Mouse (Mus musculus): ENCODE data around the gene Olfr681. TPM values are rescaled to one million over a fixed set of nuclear protein-coding genes. Genes with fewer than 3 reads are reported as not detected.
"Not testable (repeated sequence)": the region's sequence is repeated elsewhere in the genome, so short reads cannot be mapped to it uniquely, and the experiment has no call there.

Gene Olfr681
- polyA plus RNA-seq (2015; fragmentation: Nextera tagmentation; extraction: Ambion mirVana): not detected in 2 replicates

- H3K36me3 ChIP-seq (ENCODE audit: control insufficient read depth, insufficient read depth, low read length): no peaks in the 10 kb centered on the region
- no peak for ATAC-seq
- H3K27ac ChIP-seq (ENCODE audit: low read length): no peak within 1 kb of the TSS
- H3K4me3 ChIP-seq (ENCODE audit: low read length): no peak within 1 kb of the TSS
- H3K27me3 ChIP-seq (replicated peaks; ENCODE audit: control insufficient read depth, insufficient read depth, low read length): no peaks in the 10 kb centered on the region
- H3K9ac ChIP-seq (ENCODE audit: low read depth, low read length): no peak within 1 kb of the TSS
- H3K4me1 ChIP-seq (ENCODE audit: control insufficient read depth, insufficient read depth, low read length): no peaks in the 10 kb centered on the region
- H3K4me2 ChIP-seq (ENCODE audit: low read depth, low read length): no peak within 1 kb of the TSS
- no peaks in the 10 kb centered on the region for H3K9me3 ChIP-seq (ENCODE audit: control insufficient read depth, low read length)
Observed at GRCm38 (mm10) chr7:105116536-105116935, at the start of gene Olfr681. Gene Olfr681 (plus strand): TSS chr7:105116836.

GRCm38 (mm10) chr7:105080905-105081304 lies 35.7 kb upstream of the Olfr681 start, which contains the start of gene Olfr679:
Gene Olfr679 (plus strand): TSS chr7:105081205.
- H3K4me2 ChIP-seq (ENCODE audit: low read depth, low read length): no peak within 1 kb of the TSS
- no peaks in the 10 kb centered on the region for H3K9me3 ChIP-seq (ENCODE audit: control insufficient read depth, low read length)
- H3K27me3 ChIP-seq (replicated peaks; ENCODE audit: control insufficient read depth, insufficient read depth, low read length): no peaks in the 10 kb centered on the region
- H3K4me1 ChIP-seq (ENCODE audit: control insufficient read depth, insufficient read depth, low read length): no peaks in the 10 kb centered on the region
- no peak within 1 kb of the TSS for H3K9ac ChIP-seq (ENCODE audit: low read depth, low read length)
- no peaks in the 10 kb centered on the region for H3K36me3 ChIP-seq (ENCODE audit: control insufficient read depth, insufficient read depth, low read length)
- H3K27ac ChIP-seq (ENCODE audit: low read length): no peak within 1 kb of the TSS
- 50% methylated on average over 1 of the region's 1 CpGs for WGBS
- H3K4me3 ChIP-seq (ENCODE audit: low read length): no peak within 1 kb of the TSS
- ATAC-seq: no peak

- H3K4me3 ChIP-seq (ENCODE audit: low read length); H3K4me1 ChIP-seq (ENCODE audit: control insufficient read depth, insufficient read depth, low read length); H3K27ac ChIP-seq (ENCODE audit: low read length); H3K36me3 ChIP-seq (ENCODE audit: control insufficient read depth, insufficient read depth, low read length); ATAC-seq; H3K9ac ChIP-seq (ENCODE audit: low read depth, low read length); H3K27me3 ChIP-seq (replicated peaks; ENCODE audit: control insufficient read depth, insufficient read depth, low read length); H3K9me3 ChIP-seq (ENCODE audit: control insufficient read depth, low read length); H3K4me2 ChIP-seq (ENCODE audit: low read depth, low read length): not testable (repeated sequence)
Observed at GRCm38 (mm10) chr7:105092717-105093116, 23.9 kb upstream of the Olfr681 start, which contains the start of gene Olfr680-ps1. Gene Olfr680-ps1 (minus strand): TSS chr7:105092817.

GRCm38 (mm10) chr7:105141275-105141674 lies 24.6 kb downstream of the Olfr681 start:
- no peaks in the 10 kb centered on the region for H3K4me1 ChIP-seq (ENCODE audit: control insufficient read depth, insufficient read depth, low read length)
- no peak overlapping the region for H3K9ac ChIP-seq (ENCODE audit: low read depth, low read length)
- H3K36me3 ChIP-seq (ENCODE audit: control insufficient read depth, insufficient read depth, low read length): no peaks in the 10 kb centered on the region
- no peak overlapping the region for H3K27ac ChIP-seq (ENCODE audit: low read length)
- no peak for ATAC-seq
- H3K4me2 ChIP-seq (ENCODE audit: low read depth, low read length): no peak overlapping the region
- H3K27me3 ChIP-seq (replicated peaks; ENCODE audit: control insufficient read depth, insufficient read depth, low read length): no peaks in the 10 kb centered on the region
- no peak overlapping the region for H3K4me3 ChIP-seq (ENCODE audit: low read length)
- no peaks in the 10 kb centered on the region for H3K9me3 ChIP-seq (ENCODE audit: control insufficient read depth, low read length)
- 62% methylated on average over 2 of the region's 2 CpGs for WGBS

GRCm38 (mm10) chr7:105146912-105147311 lies 30.3 kb downstream of the Olfr681 start, which contains the start of gene Olfr683:
Gene Olfr683 (minus strand): TSS chr7:105147012.
- no peaks in the 10 kb centered on the region for H3K4me1 ChIP-seq (ENCODE audit: control insufficient read depth, insufficient read depth, low read length)
- H3K4me2 ChIP-seq (ENCODE audit: low read depth, low read length): no peak within 1 kb of the TSS
- WGBS: 54% methylated on average over 1 of the region's 1 CpGs

GRCm38 (mm10) chr7:105163553-105163952 lies 46.9 kb downstream of the Olfr681 start, which contains the start of gene Olfr684:
Gene Olfr684 (minus strand): TSS chr7:105163653.
- no peak for ATAC-seq
- H3K27ac ChIP-seq (ENCODE audit: low read length): no peak within 1 kb of the TSS
- H3K4me2 ChIP-seq (ENCODE audit: low read depth, low read length): no peak within 1 kb of the TSS
- H3K9me3 ChIP-seq (ENCODE audit: control insufficient read depth, low read length): no peaks in the 10 kb centered on the region
- no peaks in the 10 kb centered on the region for H3K4me1 ChIP-seq (ENCODE audit: control insufficient read depth, insufficient read depth, low read length)
- H3K27me3 ChIP-seq (replicated peaks; ENCODE audit: control insufficient read depth, insufficient read depth, low read length): no peaks in the 10 kb centered on the region
- H3K4me3 ChIP-seq (ENCODE audit: low read length): no peak within 1 kb of the TSS
- H3K36me3 ChIP-seq (ENCODE audit: control insufficient read depth, insufficient read depth, low read length): no peaks in the 10 kb centered on the region
- H3K9ac ChIP-seq (ENCODE audit: low read depth, low read length): no peak within 1 kb of the TSS
- 55% methylated on average over 1 of the region's 1 CpGs for WGBS

More at GRCm38 (mm10) chr7:105146912-105147311, 30.3 kb downstream of the Olfr681 start, which contains the start of gene Olfr683:
- no peak within 1 kb of the TSS for H3K9ac ChIP-seq (ENCODE audit: low read depth, low read length)
- no peaks in the 10 kb centered on the region for H3K9me3 ChIP-seq (ENCODE audit: control insufficient read depth, low read length)
- H3K36me3 ChIP-seq (ENCODE audit: control insufficient read depth, insufficient read depth, low read length): no peaks in the 10 kb centered on the region
- no peak within 1 kb of the TSS for H3K4me3 ChIP-seq (ENCODE audit: low read length)
- no peak within 1 kb of the TSS for H3K27ac ChIP-seq (ENCODE audit: low read length)
- no peak for ATAC-seq
- no peaks in the 10 kb centered on the region for H3K27me3 ChIP-seq (replicated peaks; ENCODE audit: control insufficient read depth, insufficient read depth, low read length)

GRCm38 (mm10) chr7:105170773-105171172 lies 54.1 kb downstream of the Olfr681 start:
- no peaks in the 10 kb centered on the region for H3K36me3 ChIP-seq (ENCODE audit: control insufficient read depth, insufficient read depth, low read length)
- H3K9me3 ChIP-seq (ENCODE audit: control insufficient read depth, low read length): no peaks in the 10 kb centered on the region
- H3K27ac ChIP-seq (ENCODE audit: low read length): no peak overlapping the region
- H3K9ac ChIP-seq (ENCODE audit: low read depth, low read length): no peak overlapping the region
- H3K27me3 ChIP-seq (replicated peaks; ENCODE audit: control insufficient read depth, insufficient read depth, low read length): no peaks in the 10 kb centered on the region
- H3K4me2 ChIP-seq (ENCODE audit: low read depth, low read length): no peak overlapping the region
- H3K4me3 ChIP-seq (ENCODE audit: low read length): no peak overlapping the region
- no peak for ATAC-seq
- H3K4me1 ChIP-seq (ENCODE audit: control insufficient read depth, insufficient read depth, low read length): no peaks in the 10 kb centered on the region
- WGBS: 51% methylated on average over 4 of the region's 4 CpGs

Other genes starting within 250 kb of the Olfr681 start
- gene Olfr665, start 238.8 kb upstream of the Olfr681 start, polyA plus RNA-seq (2015; fragmentation: Nextera tagmentation; extraction: Ambion mirVana): not detected in 2 replicates
- not detected in 2 replicates for gene Olfr666, start 220.9 kb upstream of the Olfr681 start, polyA plus RNA-seq (2015; fragmentation: Nextera tagmentation; extraction: Ambion mirVana)
- gene Olfr667, start 195.4 kb upstream of the Olfr681 start, polyA plus RNA-seq (2015; fragmentation: Nextera tagmentation; extraction: Ambion mirVana): not detected in 2 replicates
- not detected in 2 replicates for gene Olfr668, start 188.8 kb upstream of the Olfr681 start, polyA plus RNA-seq (2015; fragmentation: Nextera tagmentation; extraction: Ambion mirVana)
- not detected in 2 replicates for gene Olfr669, start 182.6 kb upstream of the Olfr681 start, polyA plus RNA-seq (2015; fragmentation: Nextera tagmentation; extraction: Ambion mirVana)
- not detected in 2 replicates for gene Olfr670, start 154.2 kb upstream of the Olfr681 start, polyA plus RNA-seq (2015; fragmentation: Nextera tagmentation; extraction: Ambion mirVana)
- not detected in 2 replicates for gene Olfr671, start 137.7 kb upstream of the Olfr681 start, polyA plus RNA-seq (2015; fragmentation: Nextera tagmentation; extraction: Ambion mirVana)
- not detected in 2 replicates for gene Olfr672, start 114.8 kb upstream of the Olfr681 start, polyA plus RNA-seq (2015; fragmentation: Nextera tagmentation; extraction: Ambion mirVana)
- gene Olfr675, start 88.4 kb upstream of the Olfr681 start, polyA plus RNA-seq (2015; fragmentation: Nextera tagmentation; extraction: Ambion mirVana): not detected in 2 replicates
- gene Olfr676, start 84.1 kb upstream of the Olfr681 start, polyA plus RNA-seq (2015; fragmentation: Nextera tagmentation; extraction: Ambion mirVana): not detected in 2 replicates
- gene Olfr677, start 65.5 kb upstream of the Olfr681 start, polyA plus RNA-seq (2015; fragmentation: Nextera tagmentation; extraction: Ambion mirVana): not detected in 2 replicates
- gene Olfr678, start 52.4 kb upstream of the Olfr681 start, polyA plus RNA-seq (2015; fragmentation: Nextera tagmentation; extraction: Ambion mirVana): not detected in 2 replicates
- not detected in 2 replicates for gene Olfr679, start 35.6 kb upstream of the Olfr681 start, polyA plus RNA-seq (2015; fragmentation: Nextera tagmentation; extraction: Ambion mirVana)
- not detected in 2 replicates for gene Olfr680-ps1, start 24.0 kb upstream of the Olfr681 start, polyA plus RNA-seq (2015; fragmentation: Nextera tagmentation; extraction: Ambion mirVana)
- not detected in 2 replicates for gene Olfr683, start 30.2 kb downstream of the Olfr681 start, polyA plus RNA-seq (2015; fragmentation: Nextera tagmentation; extraction: Ambion mirVana)
- gene Olfr684, start 46.8 kb downstream of the Olfr681 start, polyA plus RNA-seq (2015; fragmentation: Nextera tagmentation; extraction: Ambion mirVana): not detected in 2 replicates
- gene Olfr685, start 69.2 kb downstream of the Olfr681 start, polyA plus RNA-seq (2015; fragmentation: Nextera tagmentation; extraction: Ambion mirVana): not detected in 2 replicates
- gene Olfr686, start 90.6 kb downstream of the Olfr681 start, polyA plus RNA-seq (2015; fragmentation: Nextera tagmentation; extraction: Ambion mirVana): not detected in 2 replicates
- not detected in 2 replicates for gene Olfr688, start 171.3 kb downstream of the Olfr681 start, polyA plus RNA-seq (2015; fragmentation: Nextera tagmentation; extraction: Ambion mirVana)
- not detected in 2 replicates for gene Olfr689, start 194.3 kb downstream of the Olfr681 start, polyA plus RNA-seq (2015; fragmentation: Nextera tagmentation; extraction: Ambion mirVana)
- not detected in 2 replicates for gene Olfr690, start 217.3 kb downstream of the Olfr681 start, polyA plus RNA-seq (2015; fragmentation: Nextera tagmentation; extraction: Ambion mirVana)
- gene Olfr691, start 225.4 kb downstream of the Olfr681 start, polyA plus RNA-seq (2015; fragmentation: Nextera tagmentation; extraction: Ambion mirVana): not detected in 2 replicates